Mouse (Mus musculus) stomach, embryonic 14.5 days (tissue): ENCODE measurements around the gene Slc6a6. TPM values are rescaled to one million over a fixed set of nuclear protein-coding genes. Genes with fewer than 3 reads are reported as not detected.
A peak's percentile ranks its signal among the peaks of the same experiment; 100 is the strongest.

Experiments used
- ATAC-seq: fragments of 200-750 bp; cut with Nextera tagmentation; 2 replicates; pipeline ENCODE4 v1.8.0; 2017; ENCODE audit warnings: low read depth, moderate TSS enrichment; ENCODE audit not compliant: insufficient number of reproducible peaks, insufficient read depth, low FRiP score
- H3K27ac ChIP-seq: fragments of 300-500 bp; sonication (generic); 2 replicates; pipeline ENCODE4 v1.5.1; 2014; ENCODE audit warnings: mild to moderate bottlenecking, low read length, moderate library complexity, mixed read lengths
- H3K27me3 ChIP-seq: fragments of 300-500 bp; sonication (generic); 2 replicates; pipeline ENCODE4 v1.6.1; 2014; ENCODE audit warnings: low read length, control low read depth, mixed read lengths; ENCODE audit not compliant: control insufficient read depth, insufficient read depth
- H3K36me3 ChIP-seq: fragments of 300-500 bp; sonication (generic); 2 replicates; pipeline ENCODE4 v1.6.1; 2014; ENCODE audit warnings: mild to moderate bottlenecking, control low read depth, low read length, moderate library complexity, mixed read lengths; ENCODE audit not compliant: control insufficient read depth, insufficient read depth
- H3K4me1 ChIP-seq: fragments of 300-500 bp; sonication (generic); 2 replicates; pipeline ENCODE4 v1.6.1; 2014; ENCODE audit warnings: low read length, control low read depth, mixed read lengths; ENCODE audit not compliant: control insufficient read depth, insufficient read depth
- H3K4me2 ChIP-seq: fragments of 300-500 bp; sonication (generic); replicated peaks from 2 replicates; pipeline ENCODE4 v1.6.1; 2014; ENCODE audit warnings: low read depth, low read length, control low read depth
- H3K4me3 ChIP-seq: fragments of 300-500 bp; sonication (generic); 2 replicates; pipeline ENCODE4 v1.5.1; 2014; ENCODE audit warnings: low read depth, low read length, control low read depth
- H3K9ac ChIP-seq: fragments of 300-500 bp; sonication (generic); replicated peaks from 2 replicates; pipeline ENCODE4 v1.6.1; 2014; ENCODE audit warnings: low read depth, mild to moderate bottlenecking, control low read depth, low read length, moderate library complexity, mixed read lengths
- H3K9me3 ChIP-seq: fragments of 300-500 bp; sonication (generic); 2 replicates; pipeline ENCODE4 v1.6.1; 2016; ENCODE audit warnings: low read depth, low read length, control low read depth; ENCODE audit not compliant: control insufficient read depth
- WGBS: fragments of 180-500 bp; shearing (Covaris S2); extraction: QIAGEN DNeasy Blood & Tissue Kit; methylation state at CpG from one replicate; pipeline ENCODE4 v1.1.7; 2014; 5-methylcytosine and 5-hydroxymethylcytosine counted together
- polyA plus RNA-seq: library from polyadenylated mRNA; unstranded; fragments of >200 nt; fragmentation: Nextera tagmentation; extraction: Ambion mirVana; gene quantifications from 2 replicates; pipeline ENCODE4 v1.2.1, GENCODE M21; 2014

The Slc6a6 gene
- polyA plus RNA-seq, result 60.3 and 65.1 TPM in 2 replicates

- H3K4me2 ChIP-seq, result peak within 1 kb of the TSS; percentile 89
- under 1% methylated on average over 67 of the region's 69 CpGs for WGBS
These were observed at the start of gene Slc6a6 for GRCm38 (mm10) chr6:91683602-91684473. Gene Slc6a6, plus strand, starts transcription at chr6:91684053.

GRCm38 (mm10) chr6:91634417-91634816 lies 49.4 kb upstream of the Slc6a6 start:
- Histone ChIP-seq H3K9me3 (no peaks in the 10 kb centered on the region), H3K4me1 (0 out of 2 replicates have a peak, but pooled peaks cover 8% of the 10 kb centered on the region), H3K4me2 (no peak overlapping the region), H3K36me3 (no peaks in the 10 kb centered on the region), H3K4me3 (no peak overlapping the region), H3K9ac (no peak overlapping the region), H3K27me3 (no peaks in the 10 kb centered on the region), H3K27ac (no peak overlapping the region)
- ATAC-seq, result no peak
- 61% methylated on average over 2 of the region's 2 CpGs for WGBS

More at GRCm38 (mm10) chr6:91683602-91684473, at the start of gene Slc6a6:
- Histone ChIP-seq H3K27me3 (no peaks in the 10 kb centered on the region), H3K4me1 (peaks cover 34% of the 10 kb centered on the region), H3K27ac (peak within 1 kb of the TSS; percentile 90), H3K36me3 (no peaks in the 10 kb centered on the region), H3K4me3 (peak within 1 kb of the TSS; percentile 93), H3K9me3 (no peaks in the 10 kb centered on the region), H3K9ac (peak within 1 kb of the TSS; percentile 84; the same call in 1 of the 2 replicates)
- ATAC-seq, result peak; percentile 84

GRCm38 (mm10) chr6:91634876-91635275 lies 49.0 kb upstream of the Slc6a6 start:
- Histone ChIP-seq H3K27me3 (no peaks in the 10 kb centered on the region), H3K36me3 (no peaks in the 10 kb centered on the region), H3K4me3 (no peak overlapping the region), H3K4me1 (0 out of 2 replicates have a peak, but pooled peaks cover 8% of the 10 kb centered on the region), H3K27ac (no peak overlapping the region), H3K4me2 (no peak overlapping the region), H3K9ac (no peak overlapping the region), H3K9me3 (no peaks in the 10 kb centered on the region)
- no peak for ATAC-seq
- 68% methylated on average over 2 of the region's 2 CpGs for WGBS

GRCm38 (mm10) chr6:91638204-91638995 lies 45.5 kb upstream of the Slc6a6 start:
- 0 out of 2 replicates have a peak, but pooled peaks cover 8% of the 10 kb centered on the region for H3K4me1 ChIP-seq
- 21% methylated on average over 9 of the region's 9 CpGs for WGBS
- no peak overlapping the region for H3K4me2 ChIP-seq
- peak; percentile 70; the same call in 1 of the 2 replicates for ATAC-seq
- H3K4me3 ChIP-seq, result no peak overlapping the region
- peak overlapping the region; percentile 63; the same call in 1 of the 2 replicates for H3K27ac ChIP-seq
- no peak overlapping the region for H3K9ac ChIP-seq
- H3K9me3 ChIP-seq, result no peaks in the 10 kb centered on the region
- H3K27me3 ChIP-seq, result no peaks in the 10 kb centered on the region
- H3K36me3 ChIP-seq, result no peaks in the 10 kb centered on the region

DNA sequence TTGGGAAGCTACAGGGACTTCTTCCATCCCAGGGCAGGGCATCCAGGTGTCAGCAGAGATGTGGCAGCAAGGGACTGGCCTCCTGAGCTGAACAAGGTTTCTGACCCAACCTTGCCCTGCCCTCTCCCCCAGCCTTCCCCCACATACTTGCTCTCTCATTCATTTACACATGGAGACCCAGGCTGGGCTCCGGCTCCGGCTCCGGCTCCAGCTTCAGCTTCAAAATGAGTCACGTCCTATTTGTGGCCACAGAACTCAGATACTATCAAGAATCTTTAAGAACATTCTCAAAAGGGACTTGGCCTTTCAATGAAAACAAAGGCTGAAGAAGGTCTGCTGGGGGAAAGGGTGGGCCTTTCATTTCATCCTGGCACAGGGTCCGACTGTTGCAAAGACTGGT lies 40.8 kb upstream of the Slc6a6 start:
- Histone ChIP-seq H3K4me3 (no peak overlapping the region), H3K4me2 (no peak overlapping the region), H3K9ac (no peak overlapping the region), H3K36me3 (no peaks in the 10 kb centered on the region), H3K27me3 (no peaks in the 10 kb centered on the region), H3K4me1 (0 out of 2 replicates have a peak, but pooled peaks cover 5% of the 10 kb centered on the region), H3K9me3 (no peaks in the 10 kb centered on the region), H3K27ac (no peak overlapping the region)
- 84% methylated on average over 5 of the region's 5 CpGs for WGBS
- ATAC-seq, result no peak

GRCm38 (mm10) chr6:91643416-91643921 lies 40.4 kb upstream of the Slc6a6 start:
- Histone ChIP-seq H3K27ac (no peak overlapping the region), H3K9me3 (no peaks in the 10 kb centered on the region), H3K9ac (no peak overlapping the region), H3K36me3 (no peaks in the 10 kb centered on the region), H3K4me2 (no peak overlapping the region), H3K4me1 (0 out of 2 replicates have a peak, but pooled peaks cover under 1% of the 10 kb centered on the region), H3K27me3 (no peaks in the 10 kb centered on the region), H3K4me3 (no peak overlapping the region)
- WGBS, result 81% methylated on average over 2 of the region's 2 CpGs
- no peak for ATAC-seq

DNA sequence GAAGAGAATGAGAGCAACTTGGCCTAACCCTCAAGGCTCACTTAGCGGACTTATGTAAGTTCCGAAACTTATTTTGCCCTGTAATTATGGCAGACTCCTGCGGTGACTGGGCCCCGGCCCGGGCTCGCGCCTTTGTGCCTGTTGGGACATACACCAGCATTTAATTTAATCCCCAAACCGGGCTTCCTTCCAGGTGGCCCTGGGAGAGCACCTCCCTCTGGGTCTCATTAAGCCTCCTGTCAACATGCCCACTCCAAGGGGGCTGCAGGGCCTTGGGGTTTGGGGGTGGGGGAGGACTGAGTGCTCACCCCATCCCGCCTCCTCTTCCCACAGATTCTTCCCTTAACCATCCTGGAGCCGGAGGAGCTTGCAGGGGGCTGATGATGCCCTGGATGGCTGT lies 37.8 kb upstream of the Slc6a6 start:
- ATAC-seq, result no peak
- no peaks in the 10 kb centered on the region for H3K36me3 ChIP-seq
- WGBS, result 69% methylated on average over 10 of the region's 10 CpGs
- no peaks in the 10 kb centered on the region for H3K4me1 ChIP-seq
- no peaks in the 10 kb centered on the region for H3K27me3 ChIP-seq
- no peak overlapping the region for H3K4me2 ChIP-seq
- no peak overlapping the region for H3K9ac ChIP-seq
- H3K4me3 ChIP-seq, result no peak overlapping the region
- no peaks in the 10 kb centered on the region for H3K9me3 ChIP-seq
- H3K27ac ChIP-seq, result no peak overlapping the region

GRCm38 (mm10) chr6:91646822-91647221 lies 37.0 kb upstream of the Slc6a6 start:
- H3K4me1 ChIP-seq, result no peaks in the 10 kb centered on the region
- no peak for ATAC-seq

More at GRCm38 (mm10) chr6:91646822-91647221, 37.0 kb upstream of the Slc6a6 start:
- H3K4me2 ChIP-seq, result no peak overlapping the region
- H3K9ac ChIP-seq, result no peak overlapping the region
- H3K36me3 ChIP-seq, result no peaks in the 10 kb centered on the region
- 75% methylated on average over 4 of the region's 4 CpGs for WGBS
- H3K27ac ChIP-seq, result no peak overlapping the region
- no peaks in the 10 kb centered on the region for H3K9me3 ChIP-seq
- no peak overlapping the region for H3K4me3 ChIP-seq
- H3K27me3 ChIP-seq, result no peaks in the 10 kb centered on the region
